Mouse (Mus musculus): ENCODE measurements around the gene Olfr998. TPM values are rescaled to one million over a fixed set of nuclear protein-coding genes. Genes with fewer than 3 reads are reported as not detected.

The Olfr998 gene
- polyA plus RNA-seq (2017; shearing (Covaris generic)): not detected

GRCm38 (mm10) chr2:85588648-85589047 lies at the start of gene Olfr998:
Gene Olfr998 (plus strand): TSS chr2:85588948.

GRCm38 (mm10) chr2:85578915-85579314 lies 9.8 kb upstream of the Olfr998 start, which contains the start of gene Olfr996:
Gene Olfr996 (plus strand): TSS chr2:85579215.

DNA sequence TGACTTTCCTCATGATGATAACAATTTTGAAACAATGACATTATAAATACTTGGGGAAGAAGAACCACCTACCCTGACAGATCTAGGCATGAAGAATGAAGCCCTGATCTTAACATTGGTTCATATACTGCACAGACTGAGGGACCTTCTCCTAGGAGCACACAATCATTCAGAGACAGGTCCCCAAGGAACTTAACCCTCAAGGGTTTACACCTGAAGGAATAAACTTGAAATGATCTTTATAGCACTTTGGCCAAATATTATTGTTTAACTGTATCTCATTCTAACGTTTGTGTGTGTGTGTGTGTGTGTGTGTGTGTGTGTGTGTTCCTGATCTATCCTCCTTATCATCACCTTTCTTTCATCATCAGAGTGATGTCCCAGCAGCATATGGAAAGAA lies 23.1 kb downstream of the Olfr998 start, which contains the start of gene Olfr1000:
Gene Olfr1000 (minus strand): TSS at position 101 of the 400 bp plus-strand sequence.

Other genes with a start within 250 kb of the Olfr998 start
- gene Olfr987, start 249.6 kb upstream of the Olfr998 start, polyA plus RNA-seq (2017; shearing (Covaris generic)): 0.26 TPM
- gene Olfr988, start 225.7 kb upstream of the Olfr998 start, polyA plus RNA-seq (2017; shearing (Covaris generic)): not detected
- gene Olfr992, start 179.5 kb upstream of the Olfr998 start, polyA plus RNA-seq (2017; shearing (Covaris generic)): not detected
- not detected for gene Olfr993, start 174.1 kb upstream of the Olfr998 start, polyA plus RNA-seq (2017; shearing (Covaris generic))
- not detected for gene Olfr994, start 152.5 kb upstream of the Olfr998 start, polyA plus RNA-seq (2017; shearing (Covaris generic))
- not detected for gene Olfr995, start 145.3 kb upstream of the Olfr998 start, polyA plus RNA-seq (2017; shearing (Covaris generic))
- not detected for gene 4833423E24Rik, start 69.9 kb upstream of the Olfr998 start, polyA plus RNA-seq (2017; shearing (Covaris generic))
- not detected for gene Olfr996, start 9.7 kb upstream of the Olfr998 start, polyA plus RNA-seq (2017; shearing (Covaris generic))
- gene Olfr1000, start 23.0 kb downstream of the Olfr998 start, polyA plus RNA-seq (2017; shearing (Covaris generic)): not detected
- gene Olfr1002, start 61.8 kb downstream of the Olfr998 start, polyA plus RNA-seq (2017; shearing (Covaris generic)): not detected
- not detected for gene Olfr154, start 75.5 kb downstream of the Olfr998 start, polyA plus RNA-seq (2017; shearing (Covaris generic))
- not detected for gene Olfr1006, start 89.8 kb downstream of the Olfr998 start, polyA plus RNA-seq (2017; shearing (Covaris generic))
- not detected for gene Olfr1008, start 100.5 kb downstream of the Olfr998 start, polyA plus RNA-seq (2017; shearing (Covaris generic))
- gene Olfr1009, start 126.5 kb downstream of the Olfr998 start, polyA plus RNA-seq (2017; shearing (Covaris generic)): not detected
- not detected for gene Olfr1012, start 173.8 kb downstream of the Olfr998 start, polyA plus RNA-seq (2017; shearing (Covaris generic))
- not detected for gene Olfr1013, start 178.2 kb downstream of the Olfr998 start, polyA plus RNA-seq (2017; shearing (Covaris generic))
- gene Olfr1014, start 183.8 kb downstream of the Olfr998 start, polyA plus RNA-seq (2017; shearing (Covaris generic)): not detected
- not detected for gene Olfr1015, start 193.1 kb downstream of the Olfr998 start, polyA plus RNA-seq (2017; shearing (Covaris generic))
- not detected for gene Olfr1016, start 213.6 kb downstream of the Olfr998 start, polyA plus RNA-seq (2017; shearing (Covaris generic))
- gene Olfr1018, start 229.5 kb downstream of the Olfr998 start, polyA plus RNA-seq (2017; shearing (Covaris generic)): not detected